Mouse (Mus musculus) kidney, embryonic 16.5 days (tissue): ENCODE measurements around the gene Olfr287. TPM values are rescaled to one million over a fixed set of nuclear protein-coding genes. Genes with fewer than 3 reads are reported as not detected.

ENCODE experiments used
- ATAC-seq: fragments of 200-750 bp; cut with Nextera tagmentation; 2 replicates; pipeline ENCODE4 v1.8.0; 2017; ENCODE audit warnings: moderate TSS enrichment; ENCODE audit not compliant: low FRiP score, low TSS enrichment
- H3K27ac ChIP-seq: fragments of 300-500 bp; sonication (generic); 2 replicates; pipeline ENCODE4 v1.5.1; 2014; ENCODE audit warnings: low read length
- H3K27me3 ChIP-seq: fragments of 300-500 bp; sonication (generic); 2 replicates; pipeline ENCODE4 v1.6.1; 2014; ENCODE audit warnings: low read length, control low read depth, mixed read lengths; ENCODE audit not compliant: insufficient read depth
- H3K36me3 ChIP-seq: fragments of 300-500 bp; sonication (generic); 2 replicates; pipeline ENCODE4 v1.6.1; 2014; ENCODE audit warnings: low read length, control low read depth, mixed read lengths; ENCODE audit not compliant: insufficient read depth
- H3K4me1 ChIP-seq: fragments of 300-500 bp; sonication (generic); 2 replicates; pipeline ENCODE4 v1.6.1; 2014; ENCODE audit warnings: low read length, control low read depth, mixed read lengths; ENCODE audit not compliant: insufficient read depth
- H3K4me2 ChIP-seq: fragments of 300-500 bp; sonication (generic); replicated peaks from 2 replicates; pipeline ENCODE4 v1.6.1; 2014; ENCODE audit warnings: low read depth, low read length
- H3K4me3 ChIP-seq: fragments of 300-500 bp; sonication (generic); 2 replicates; pipeline ENCODE4 v1.5.1; 2014; ENCODE audit warnings: mild to moderate bottlenecking, low read length
- H3K9ac ChIP-seq: fragments of 300-500 bp; sonication (generic); replicated peaks from 2 replicates; pipeline ENCODE4 v1.6.1; 2014; ENCODE audit warnings: low read length
- H3K9me3 ChIP-seq: fragments of 300-500 bp; sonication (generic); 2 replicates; pipeline ENCODE4 v1.6.1; 2016; ENCODE audit warnings: low read length, control low read depth
- WGBS: fragments of 180-500 bp; shearing (Covaris S2); extraction: QIAGEN DNeasy Blood & Tissue Kit; methylation state at CpG from one replicate; pipeline ENCODE4 v1.1.7; 2014; 5-methylcytosine and 5-hydroxymethylcytosine counted together
- polyA plus RNA-seq: library from polyadenylated mRNA; unstranded; fragments of >200 nt; fragmentation: Nextera tagmentation; extraction: Ambion mirVana; gene quantifications from 2 replicates; pipeline ENCODE4 v1.2.1, GENCODE M21; 2015

Olfr287 gene
- polyA plus RNA-seq, 1 experiment from 2014 or later, result not detected

DNA sequence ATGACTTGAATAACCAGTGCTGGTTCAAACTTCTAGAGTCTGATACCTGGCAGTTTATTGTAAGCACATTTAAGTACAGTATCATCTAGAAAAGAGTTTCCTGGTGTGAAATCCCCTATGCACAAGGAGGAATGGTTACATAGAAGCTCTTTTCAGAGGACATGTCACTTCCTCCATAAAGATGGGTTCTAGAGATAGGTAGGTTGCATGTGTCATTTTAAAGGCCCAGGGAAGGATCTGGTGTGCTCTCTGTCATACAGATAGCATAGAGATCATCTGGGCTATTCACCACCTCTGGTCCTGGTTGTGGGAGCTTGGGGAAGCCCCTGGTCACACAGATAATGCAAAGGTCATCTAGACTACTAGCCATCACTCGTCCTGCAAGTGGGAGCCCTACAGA, 63.6 kb downstream of the Olfr287 start:
- WGBS, result 61% methylated on average over 1 of the region's 1 CpGs
- no peak overlapping the region for H3K27ac ChIP-seq
- no peak for ATAC-seq
- no peak overlapping the region for H3K4me3 ChIP-seq
- H3K4me2 ChIP-seq, result no peak overlapping the region
- no peaks in the 10 kb centered on the region for H3K27me3 ChIP-seq
- no peak overlapping the region for H3K9ac ChIP-seq
- H3K36me3 ChIP-seq, result no peaks in the 10 kb centered on the region
- peaks cover 10% of the 10 kb centered on the region; the same call in 1 of the 2 replicates for H3K4me1 ChIP-seq
- no peaks in the 10 kb centered on the region for H3K9me3 ChIP-seq

Other genes starting within 250 kb of the Olfr287 start
- 19.0 and 19.5 TPM in 2 replicates for gene Col2a1, start 216.4 kb downstream of the Olfr287 start, polyA plus RNA-seq
- 45.7 and 45.8 TPM in 2 replicates for gene Pfkm, start 128.5 kb downstream of the Olfr287 start, polyA plus RNA-seq
- 29.9 and 31.3 TPM in 2 replicates for gene Senp1, start 127.3 kb downstream of the Olfr287 start, polyA plus RNA-seq
- 59.6 and 60.2 TPM in 2 replicates for gene Asb8, start 55.4 kb downstream of the Olfr287 start, polyA plus RNA-seq
- 1.8 and 2.1 TPM in 2 replicates for gene Ccdc184, start 53.9 kb downstream of the Olfr287 start, polyA plus RNA-seq
- gene Olfr288, start 25.5 kb downstream of the Olfr287 start, polyA plus RNA-seq, result not detected in 2 replicates
- gene Gm44579, start 79 bp downstream of the Olfr287 start, polyA plus RNA-seq, result not detected in 2 replicates
- not detected in 2 replicates for gene Olfr286, start 13.4 kb upstream of the Olfr287 start, polyA plus RNA-seq
- gene H1fnt, start 36.2 kb upstream of the Olfr287 start, polyA plus RNA-seq, result not detected in 2 replicates
- 2.2 and 2.3 TPM in 2 replicates for gene Zfp641, start 75.1 kb upstream of the Olfr287 start, polyA plus RNA-seq
- gene Olfr285, start 96.3 kb upstream of the Olfr287 start, polyA plus RNA-seq, result not detected in 2 replicates
- gene Olfr284, start 119.9 kb upstream of the Olfr287 start, polyA plus RNA-seq, result not detected in 2 replicates
- gene Olfr283, start 159.9 kb upstream of the Olfr287 start, polyA plus RNA-seq, result not detected in 2 replicates
- gene Olfr282, start 210.2 kb upstream of the Olfr287 start, polyA plus RNA-seq, result not detected in 2 replicates
- not detected in 2 replicates for gene Olfr281, start 231.5 kb upstream of the Olfr287 start, polyA plus RNA-seq
- not detected in 2 replicates for gene OR5BS1P, start 248.8 kb upstream of the Olfr287 start, polyA plus RNA-seq